In genomic region chr12:74854263-74854662, GRCm38 (mm10) we compare ENCODE assay signal across 20 mouse cellular contexts.
DNase-seq lines count a peak whose midpoint lies in the region; TF ChIP-seq lines count a peak whose summit lies in the region.
"Had no signal": no experiment of that assay in that cellular context is flagged by ENCODE, and none has a peak within 500 bp of the region (broad histone marks: within the 10 kb centered on the region; RNA-seq: fewer than 3 reads in every experiment).

No protein-coding gene starts in this region.

- no peaks in the 10 kb centered on the region for H3K27me3 ChIP-seq in C2C12 (ENCODE audit: control insufficient read depth, insufficient read depth, insufficient read length)
- H3K27me3 ChIP-seq: embryonic facial prominence, embryonic 12.5 days; forebrain, embryonic 13.5 days; forebrain, embryonic 15.5 days; Patski had no signal

- no peak overlapping the region for H3ac ChIP-seq in C2C12 (ENCODE audit: control insufficient read depth, insufficient read length, low read depth)

- peak; percentile 23 for DNase-seq in right cerebral cortex, adult 18-20 months
- DNase-seq in right cerebral cortex, postnatal 25 days, result no peak
- DNase-seq in brain, adult 2 months (ENCODE audit: low read depth, low spot score), result peak; percentile 30
- no peak for DNase-seq in adrenal gland, adult 2 months
- DNase-seq in gastrocnemius, adult 8-10 months (ENCODE audit: low spot score in 2 of 2), result no peak
- no peak for DNase-seq in kidney, postnatal 4 days
- DNase-seq: adrenal gland, postnatal 10 days; adrenal gland, postnatal 25 days; B cell, adult 2 months; cerebellum, adult 11-12 months; cerebellum, adult 2 months; cerebellum, adult 9-10 months; cerebellum, postnatal 10 days; cerebellum, postnatal 25 days had no signal

- no peak overlapping the region for H3K4me3 ChIP-seq in C2C12 (ENCODE audit: insufficient read depth, poor library complexity, severe bottlenecking)
- H3K4me3 ChIP-seq: embryonic facial prominence, embryonic 10.5 days; embryonic facial prominence, embryonic 12.5 days; forebrain, embryonic 13.5 days; forebrain, embryonic 15.5 days had no signal

- H3K79me3 ChIP-seq in C2C12 (ENCODE audit: low read depth), result no peaks in the 10 kb centered on the region

- TF ChIP-seq CTCF in C2C12 (IDR thresholded peaks at IDR 0.05; ENCODE audit: control insufficient read depth, insufficient read depth, insufficient read length), result no peak

- no peaks in the 10 kb centered on the region for H3K79me2 ChIP-seq in C2C12 (ENCODE audit: control insufficient read depth, insufficient read depth)

- no peaks in the 10 kb centered on the region for H3K36me3 ChIP-seq in C2C12 (ENCODE audit: control insufficient read depth, insufficient read depth)
- H3K36me3 ChIP-seq: embryonic facial prominence, embryonic 10.5 days; embryonic facial prominence, embryonic 12.5 days; forebrain, embryonic 15.5 days had no signal

TF ChIP-seq in C2C12, 6 proteins besides CTCF, POLR2A, EP300 and RAD21:
- TF ChIP-seq MYOD1 (IDR thresholded peaks at IDR 0.05; ENCODE audit: control insufficient read depth, insufficient read length, low read depth), result peak; percentile 57
- no peak for TF ChIP-seq CEBPB (IDR thresholded peaks at IDR 0.05; ENCODE audit: low read depth)
TF ChIP-seq in C2C12: peak in this region for 1.

Comparison
In these comparisons a context has a peak if more than half of its experiments do, and no peak if none do; other contexts are left out.
1. DNase-seq: peak in right cerebral cortex, adult 18-20 months (single experiment) and brain, adult 2 months (single experiment); none in right cerebral cortex, postnatal 25 days (single experiment), adrenal gland, adult 2 months (single experiment), gastrocnemius, adult 8-10 months (0 of 2) and kidney, postnatal 4 days (0 of 2).